Mouse (Mus musculus) lung, postnatal 4 days (tissue): ENCODE data around the gene Bbs9.
A peak's percentile ranks its signal among the peaks of the same experiment; 100 is the strongest.

Experiments used
- DNase-seq, 2 experiments: peaks; one replicate each; pipeline ENCODE4 v3.0.0; 2021

Bbs9 gene

GRCm38 (mm10) chr9:22754081-22754672, 278.7 kb downstream of the Bbs9 start:
- no peak for DNase-seq

- DNase-seq, result no peak
Measured at GRCm38 (mm10) chr9:22758487-22758886, 283.0 kb downstream of the Bbs9 start.

GRCm38 (mm10) chr9:22759241-22759640, 283.7 kb downstream of the Bbs9 start:
- DNase-seq, result no peak

GRCm38 (mm10) chr9:22760376-22760775, 284.9 kb downstream of the Bbs9 start:
- DNase-seq, result no peak

GRCm38 (mm10) chr9:22761487-22761886, 286.0 kb downstream of the Bbs9 start:
- no peak for DNase-seq

GRCm38 (mm10) chr9:22765618-22766220, 290.2 kb downstream of the Bbs9 start:
- no peak for DNase-seq

- DNase-seq, result no peak
Measured at GRCm38 (mm10) chr9:22767154-22767553, 291.6 kb downstream of the Bbs9 start.

- DNase-seq, result peak; percentile 12 to 50
Measured at GRCm38 (mm10) chr9:22767860-22768259, 292.3 kb downstream of the Bbs9 start.

GRCm38 (mm10) chr9:22771785-22772184, 296.3 kb downstream of the Bbs9 start:
- DNase-seq, result no peak

- no peak for DNase-seq
Measured at GRCm38 (mm10) chr9:22776246-22776961, 300.9 kb downstream of the Bbs9 start.

- DNase-seq, result no peak
Measured at GRCm38 (mm10) chr9:22777425-22777824, 301.9 kb downstream of the Bbs9 start.

- no peak for DNase-seq
Measured at GRCm38 (mm10) chr9:22779631-22780030, 304.1 kb downstream of the Bbs9 start.

GRCm38 (mm10) chr9:22786006-22786405, 310.5 kb downstream of the Bbs9 start:
- no peak for DNase-seq

GRCm38 (mm10) chr9:22788423-22788822, 312.9 kb downstream of the Bbs9 start:
- no peak for DNase-seq

- no peak for DNase-seq
Measured at GRCm38 (mm10) chr9:22788850-22789249, 313.3 kb downstream of the Bbs9 start.

- DNase-seq, result no peak
Measured at GRCm38 (mm10) chr9:22789380-22790168, 314.1 kb downstream of the Bbs9 start.

GRCm38 (mm10) chr9:22791208-22791607, 315.7 kb downstream of the Bbs9 start:
- DNase-seq, result no peak

GRCm38 (mm10) chr9:22791750-22792149, 316.2 kb downstream of the Bbs9 start:
- no peak for DNase-seq

- no peak for DNase-seq
Measured at GRCm38 (mm10) chr9:22793698-22794097, 318.2 kb downstream of the Bbs9 start.

- peak; percentile 14 to 30 for DNase-seq
Measured at GRCm38 (mm10) chr9:22800675-22801074, 325.2 kb downstream of the Bbs9 start.

- DNase-seq, result no peak
Measured at GRCm38 (mm10) chr9:22805981-22806380, 330.5 kb downstream of the Bbs9 start.

- DNase-seq, result no peak
Measured at GRCm38 (mm10) chr9:22806494-22806893, 331.0 kb downstream of the Bbs9 start.

- DNase-seq, result no peak
Measured at GRCm38 (mm10) chr9:22807693-22808092, 332.2 kb downstream of the Bbs9 start.
